Mouse (Mus musculus) spleen, adult 18-20 months (tissue): ENCODE results near the gene Pcbp3.
A peak's percentile ranks its signal among the peaks of the same experiment; 100 is the strongest.
"Not testable (repeated sequence)": the region's sequence is repeated elsewhere in the genome, so short reads cannot be mapped to it uniquely, and the experiment has no call there.

Experiments
- DNase-seq, 2 experiments: peaks; one replicate each; pipeline ENCODE4 v3.0.0; 2022; ENCODE audit warnings: mixed read lengths in 2 of 2

Gene Pcbp3

GRCm38 (mm10) chr10:76798751-76799585 is 162.7 kb downstream of the Pcbp3 start:
- peak in 1 of 2 experiments; percentile 7 for DNase-seq

- no peak for DNase-seq
These were observed 167.6 kb downstream of the Pcbp3 start for GRCm38 (mm10) chr10:76794102-76794501.

GRCm38 (mm10) chr10:76791475-76791874 is 170.2 kb downstream of the Pcbp3 start:
- peak in 1 of 2 experiments; percentile 9 for DNase-seq

- DNase-seq: no peak
These were observed 171.8 kb downstream of the Pcbp3 start for GRCm38 (mm10) chr10:76789885-76790284.

GRCm38 (mm10) chr10:76785312-76785711 is 176.4 kb downstream of the Pcbp3 start:
- no peak for DNase-seq

- no peak for DNase-seq
These were observed 182.5 kb downstream of the Pcbp3 start for GRCm38 (mm10) chr10:76779225-76779624.

- DNase-seq: no peak
These were observed 190.1 kb downstream of the Pcbp3 start for GRCm38 (mm10) chr10:76771624-76772023.

GRCm38 (mm10) chr10:76771086-76771485 is 190.6 kb downstream of the Pcbp3 start:
- no peak for DNase-seq

GRCm38 (mm10) chr10:76769581-76769980 is 192.1 kb downstream of the Pcbp3 start:
- no peak for DNase-seq

- no peak for DNase-seq
These were observed 195.5 kb downstream of the Pcbp3 start for GRCm38 (mm10) chr10:76766196-76766595.

- no peak for DNase-seq
These were observed 196.8 kb downstream of the Pcbp3 start for GRCm38 (mm10) chr10:76764927-76765326.

- DNase-seq: no peak
These were observed 198.7 kb downstream of the Pcbp3 start for GRCm38 (mm10) chr10:76763016-76763415.

- DNase-seq: no peak
These were observed 199.3 kb downstream of the Pcbp3 start for GRCm38 (mm10) chr10:76762411-76762810.

GRCm38 (mm10) chr10:76759878-76760277 is 201.8 kb downstream of the Pcbp3 start:
- DNase-seq: no peak

GRCm38 (mm10) chr10:76753640-76754039 is 208.0 kb downstream of the Pcbp3 start:
- no peak for DNase-seq

GRCm38 (mm10) chr10:76744267-76744666 is 217.4 kb downstream of the Pcbp3 start:
- DNase-seq: not testable (repeated sequence)

GRCm38 (mm10) chr10:76736764-76737163 is 224.9 kb downstream of the Pcbp3 start:
- no peak for DNase-seq

- peak; percentile 22 to 56 for DNase-seq
These were observed 226.7 kb downstream of the Pcbp3 start for GRCm38 (mm10) chr10:76734979-76735378.

- DNase-seq: no peak
These were observed 228.0 kb downstream of the Pcbp3 start for GRCm38 (mm10) chr10:76733677-76734068.

GRCm38 (mm10) chr10:76732881-76733676 is 228.6 kb downstream of the Pcbp3 start:
- no peak for DNase-seq

- no peak for DNase-seq
These were observed 229.3 kb downstream of the Pcbp3 start for GRCm38 (mm10) chr10:76732391-76732790.

- no peak for DNase-seq
These were observed 230.0 kb downstream of the Pcbp3 start for GRCm38 (mm10) chr10:76731621-76732239.
